Mouse (Mus musculus): Measurements from ENCODE around the gene Bglap3.
A peak's percentile ranks its signal among the peaks of the same experiment; 100 is the strongest.
"Not testable (repeated sequence)": the region's sequence is repeated elsewhere in the genome, so short reads cannot be mapped to it uniquely, and the experiment has no call there.

Bglap3 gene

GRCm38 (mm10) chr3:88372643-88373042 lies at the start of gene Bglap3:
Gene Bglap3, minus strand, starts transcription at chr3:88372743.
- DNase-seq (ENCODE audit: low read depth): not testable (repeated sequence)

GRCm38 (mm10) chr3:88422020-88422720 lies 49.6 kb upstream of the Bglap3 start:
- no peak for DNase-seq (ENCODE audit: low read depth)

GRCm38 (mm10) chr3:88420771-88421170 lies 48.2 kb upstream of the Bglap3 start:
- DNase-seq (ENCODE audit: low read depth): no peak

GRCm38 (mm10) chr3:88418016-88418415 lies 45.5 kb upstream of the Bglap3 start:
- no peak for DNase-seq (ENCODE audit: low read depth)

GRCm38 (mm10) chr3:88415668-88416067 lies 43.1 kb upstream of the Bglap3 start:
- DNase-seq (ENCODE audit: low read depth): no peak

GRCm38 (mm10) chr3:88412636-88413035 lies 40.1 kb upstream of the Bglap3 start:
- DNase-seq (ENCODE audit: low read depth): no peak

- DNase-seq (ENCODE audit: low read depth): no peak
These were observed 39.1 kb upstream of the Bglap3 start for GRCm38 (mm10) chr3:88411681-88412080.

GRCm38 (mm10) chr3:88410645-88411031 lies 38.1 kb upstream of the Bglap3 start:
- no peak for DNase-seq (ENCODE audit: low read depth)

GRCm38 (mm10) chr3:88409741-88410644 lies 37.5 kb upstream of the Bglap3 start, which contains the start of gene Pmf1:
Gene Pmf1, minus strand, starts transcription at chr3:88410331.
- peak; percentile 96 for DNase-seq (ENCODE audit: low read depth)

GRCm38 (mm10) chr3:88408953-88409352 lies 36.4 kb upstream of the Bglap3 start:
- DNase-seq (ENCODE audit: low read depth): no peak

GRCm38 (mm10) chr3:88407529-88407928 lies 35.0 kb upstream of the Bglap3 start:
- no peak for DNase-seq (ENCODE audit: low read depth)

GRCm38 (mm10) chr3:88407090-88407489 lies 34.5 kb upstream of the Bglap3 start:
- peak; percentile 92 for DNase-seq (ENCODE audit: low read depth)

GRCm38 (mm10) chr3:88403522-88404230 lies 31.1 kb upstream of the Bglap3 start:
- no peak for DNase-seq (ENCODE audit: low read depth)

GRCm38 (mm10) chr3:88398666-88399065 lies 26.1 kb upstream of the Bglap3 start:
- no peak for DNase-seq (ENCODE audit: low read depth)

GRCm38 (mm10) chr3:88395742-88396141 lies 23.2 kb upstream of the Bglap3 start:
- no peak for DNase-seq (ENCODE audit: low read depth)

GRCm38 (mm10) chr3:88395288-88395687 lies 22.7 kb upstream of the Bglap3 start:
- DNase-seq (ENCODE audit: low read depth): no peak

- DNase-seq (ENCODE audit: low read depth): no peak
These were observed 21.3 kb upstream of the Bglap3 start for GRCm38 (mm10) chr3:88393776-88394375.

- DNase-seq (ENCODE audit: low read depth): no peak
These were observed 11.8 kb upstream of the Bglap3 start, which contains the start of gene Bglap for GRCm38 (mm10) chr3:88384364-88384763. Gene Bglap, minus strand, starts transcription at chr3:88384464.

- DNase-seq (ENCODE audit: low read depth): not testable (repeated sequence)
These were observed 9.8 kb upstream of the Bglap3 start for GRCm38 (mm10) chr3:88382383-88382782.

- peak; percentile 73 for DNase-seq (ENCODE audit: low read depth)
These were observed 9.1 kb upstream of the Bglap3 start for GRCm38 (mm10) chr3:88381389-88382315.

GRCm38 (mm10) chr3:88378599-88378998 lies 6.1 kb upstream of the Bglap3 start, which contains the start of gene Bglap2:
Gene Bglap2, minus strand, starts transcription at chr3:88378699.
- DNase-seq (ENCODE audit: low read depth): not testable (repeated sequence)
